Mouse (Mus musculus): ENCODE results near the gene Cdhr4.
"Not testable (repeated sequence)": the region's sequence is repeated elsewhere in the genome, so short reads cannot be mapped to it uniquely, and the experiment has no call there.

The Cdhr4 gene

GRCm38 (mm10) chr9:108010385-108010784 lies 18.1 kb downstream of the Cdhr4 start:
- no peak for DNase-seq (ENCODE audit: low spot score in 2 of 2)

GRCm38 (mm10) chr9:108013577-108013976 lies 21.3 kb downstream of the Cdhr4 start:
- not testable (repeated sequence) for DNase-seq (ENCODE audit: low spot score in 2 of 2)

DNA sequence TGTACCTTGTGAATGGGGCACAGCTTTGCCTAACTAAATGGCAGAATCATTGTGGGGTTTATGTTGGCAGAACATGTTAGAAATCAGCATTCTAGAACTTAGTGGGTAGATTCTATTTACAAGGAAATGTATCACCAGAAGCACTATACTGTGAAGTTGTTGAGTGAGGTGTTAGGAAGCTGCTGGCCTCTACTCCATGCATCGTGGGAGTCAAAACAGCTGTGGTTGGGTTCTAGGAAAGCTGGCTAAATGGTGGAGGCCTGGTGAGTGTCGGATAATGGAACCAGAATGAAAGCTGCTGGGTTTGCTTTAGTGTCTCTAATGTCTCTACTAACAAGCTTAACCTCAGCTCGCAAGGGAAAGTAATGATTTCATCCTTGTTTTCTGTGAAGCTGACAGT lies 24.8 kb downstream of the Cdhr4 start:
- no peak for DNase-seq (ENCODE audit: low spot score in 2 of 2)

DNA sequence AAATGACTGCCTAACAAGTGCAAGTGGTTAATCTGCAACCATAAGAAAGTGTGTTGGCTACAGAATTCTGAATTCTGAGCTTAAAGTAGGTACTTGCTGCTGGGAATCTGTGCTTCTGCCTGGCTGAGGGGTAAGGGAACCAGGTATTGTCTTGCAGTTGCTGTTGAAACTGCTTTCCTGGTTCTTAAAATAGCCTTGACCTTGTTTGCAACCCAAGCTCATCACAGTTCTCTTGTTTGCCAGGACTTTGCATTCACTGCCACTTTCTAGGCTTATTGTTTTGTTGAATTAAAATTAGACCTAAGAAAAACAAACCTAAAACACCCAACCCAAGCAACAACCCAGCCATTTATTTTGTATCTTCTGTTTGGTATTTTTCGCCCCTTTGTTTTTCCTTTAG lies 28.4 kb downstream of the Cdhr4 start:
- no peak for DNase-seq (ENCODE audit: low spot score in 2 of 2)

DNA sequence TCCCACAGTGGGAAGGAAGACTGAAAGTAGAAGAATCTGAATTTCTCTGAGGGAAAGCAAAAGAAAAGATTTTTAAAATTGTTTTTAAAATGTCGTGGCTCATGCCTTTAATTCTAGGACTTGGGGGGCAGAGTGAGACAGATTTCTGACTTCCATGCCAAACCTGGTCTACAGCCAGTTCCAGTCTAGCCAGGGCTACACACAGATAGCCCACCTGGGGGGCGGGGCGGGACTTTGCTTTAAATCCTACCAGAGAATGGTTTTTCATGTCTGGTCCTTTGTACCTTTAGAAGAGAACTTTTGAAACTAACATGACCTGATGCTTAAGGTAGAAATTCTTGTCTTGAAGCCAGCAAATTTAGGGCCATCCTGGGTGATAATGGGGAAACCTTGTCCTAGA lies 30.9 kb downstream of the Cdhr4 start:
- no peak for DNase-seq (ENCODE audit: low spot score in 2 of 2)

DNA sequence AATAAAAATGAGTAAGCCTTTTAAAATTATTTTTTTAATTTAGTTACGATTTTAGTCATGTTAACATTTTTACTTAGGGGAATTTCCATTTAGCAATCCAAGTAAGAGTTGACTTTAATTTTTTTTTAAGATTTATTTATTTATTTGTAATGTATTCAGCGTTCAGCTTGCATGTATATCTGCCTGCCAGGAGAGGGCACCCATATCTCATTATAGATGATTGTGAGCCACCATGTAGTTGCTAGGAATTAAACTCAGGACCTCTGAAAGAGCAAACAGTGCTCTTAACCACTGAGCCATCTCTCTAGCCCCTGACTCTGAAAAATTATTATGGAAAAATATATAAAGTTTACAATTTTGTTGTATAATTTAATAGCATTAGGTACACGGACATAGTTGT lies 34.3 kb downstream of the Cdhr4 start:
- no peak for DNase-seq (ENCODE audit: low spot score in 2 of 2)

DNA sequence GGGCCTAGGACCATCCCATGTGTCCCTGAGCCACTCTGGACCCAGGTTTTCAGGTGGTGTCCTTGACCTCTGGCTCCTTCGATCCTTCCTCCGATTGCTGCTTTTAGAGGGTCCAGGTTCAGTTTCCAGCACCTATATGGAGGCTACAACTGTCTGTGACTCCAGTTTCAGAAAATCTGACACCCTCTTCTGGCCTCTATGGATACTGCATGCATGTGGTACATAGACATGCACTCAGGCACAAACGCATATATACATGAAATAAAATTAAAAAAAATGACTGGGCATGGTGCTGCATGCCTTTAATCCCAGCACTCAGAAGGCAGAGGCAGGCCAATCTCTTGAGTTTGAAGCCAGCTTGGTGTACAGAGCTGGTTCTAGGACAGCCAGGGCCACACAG lies 35.6 kb downstream of the Cdhr4 start:
- DNase-seq (ENCODE audit: low spot score in 2 of 2), result no peak

DNA sequence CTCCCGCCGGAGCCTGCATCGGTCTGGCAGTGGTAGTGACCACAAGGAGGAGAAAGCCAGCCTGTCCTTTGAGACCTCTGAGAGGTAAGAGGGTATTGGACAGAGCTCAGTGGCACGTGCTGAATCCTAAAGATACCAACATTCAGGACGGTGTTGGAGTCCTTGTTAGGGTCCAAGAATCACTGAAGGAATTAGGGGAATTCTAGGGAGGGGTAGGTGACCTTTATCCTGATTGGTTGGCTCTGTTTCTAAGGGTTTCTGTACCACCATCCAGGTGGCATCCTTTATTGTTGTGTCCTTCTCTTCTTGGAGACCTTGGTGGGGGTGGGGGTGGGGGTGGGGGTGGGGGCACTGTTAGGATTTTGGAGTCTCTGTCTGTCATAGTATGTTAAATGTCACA lies 39.8 kb downstream of the Cdhr4 start:
- DNase-seq (ENCODE audit: low spot score in 2 of 2), result no peak

DNA sequence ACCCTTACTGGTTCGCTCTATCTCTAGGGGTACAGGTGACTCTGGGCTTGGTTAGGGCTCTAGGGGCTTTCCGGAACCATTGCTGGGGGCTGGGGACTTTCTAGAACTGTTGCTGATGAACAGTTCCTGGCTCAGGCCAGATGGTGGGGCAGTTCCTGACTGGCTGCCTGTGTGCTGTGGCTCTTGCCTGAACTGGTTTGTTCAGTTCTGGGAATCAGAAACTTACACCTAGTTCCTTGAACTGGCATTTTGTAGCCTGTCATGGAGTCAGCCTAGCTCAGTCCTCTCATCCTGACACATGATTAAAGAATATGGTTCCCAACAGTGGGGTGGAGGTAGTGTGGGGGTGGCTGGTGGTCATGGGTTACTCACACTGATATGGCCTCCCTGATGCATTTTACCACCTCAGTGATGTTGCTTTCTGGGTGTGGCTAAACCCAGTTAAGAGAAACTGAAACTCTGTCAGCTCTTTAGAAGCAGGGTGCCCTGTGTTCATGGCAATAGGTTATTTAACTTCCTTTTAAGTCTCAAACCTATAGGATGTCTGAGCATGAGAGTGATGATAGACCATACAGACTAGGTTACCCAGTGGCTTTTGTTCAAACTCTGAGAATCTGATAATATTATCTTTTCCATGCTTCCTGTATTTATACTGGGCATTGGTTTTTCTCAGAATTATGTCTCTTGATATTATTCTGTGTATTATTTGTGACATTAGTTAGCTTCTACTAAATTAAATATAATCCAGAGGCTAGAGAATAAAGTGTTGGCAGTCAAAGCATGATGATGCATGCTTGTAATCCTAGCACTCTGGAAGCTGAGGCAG lies 43.2 kb downstream of the Cdhr4 start:
- DNase-seq (ENCODE audit: low spot score in 2 of 2), result no peak

GRCm38 (mm10) chr9:108044751-108045492 lies 52.6 kb downstream of the Cdhr4 start:
- peak in 1 of 2 experiments; percentile 42 for DNase-seq (ENCODE audit: low spot score in 2 of 2)

GRCm38 (mm10) chr9:108046582-108046981 lies 54.3 kb downstream of the Cdhr4 start:
- DNase-seq (ENCODE audit: low spot score in 2 of 2), result no peak

DNA sequence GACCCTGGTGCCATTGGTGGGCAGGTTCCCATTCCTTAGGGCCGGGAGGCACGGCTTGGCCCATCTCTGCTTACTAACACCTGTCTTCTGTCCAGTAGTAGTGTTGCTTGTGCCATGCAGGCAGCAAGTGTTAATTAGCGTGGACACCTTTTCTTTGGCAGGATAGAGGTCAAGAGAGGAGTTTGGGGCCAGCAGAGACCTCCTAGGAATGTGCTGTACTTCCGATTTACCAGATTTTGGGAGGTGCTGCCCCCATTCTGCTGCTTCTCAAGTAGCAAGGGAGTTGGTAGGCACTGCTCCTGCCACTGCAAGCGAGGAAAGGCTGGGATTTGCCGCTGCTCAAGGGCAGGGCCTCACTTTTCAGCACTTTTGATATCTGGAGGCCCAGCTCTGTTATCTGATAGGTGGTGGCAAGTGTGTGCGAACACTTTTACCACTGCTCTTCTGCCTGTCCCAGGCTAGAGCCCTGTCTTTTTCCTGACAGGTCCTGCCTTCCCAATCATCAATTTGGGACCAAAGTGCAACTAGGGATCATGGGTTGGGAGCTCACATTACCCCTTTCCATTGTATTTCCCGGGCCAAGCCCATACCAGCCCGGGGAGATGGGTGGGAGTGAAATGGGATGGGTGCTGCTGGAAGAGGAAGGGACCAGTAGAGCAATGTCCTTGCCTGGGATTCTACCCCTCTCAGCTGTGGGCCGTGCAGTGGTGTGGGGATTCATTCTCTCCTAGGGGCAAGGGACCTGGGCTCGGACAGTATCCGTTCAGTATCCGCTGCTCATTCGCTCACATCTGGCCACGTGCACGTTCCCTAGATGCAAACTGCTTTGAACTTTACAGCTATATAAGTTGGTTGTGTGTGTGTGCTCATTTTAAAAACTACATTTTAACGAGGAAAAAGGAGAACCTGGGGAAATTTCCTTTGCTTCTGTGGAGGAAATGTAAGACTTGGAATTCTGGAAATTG lies 55.6 kb downstream of the Cdhr4 start:
- no peak for DNase-seq (ENCODE audit: low spot score in 2 of 2)

DNA sequence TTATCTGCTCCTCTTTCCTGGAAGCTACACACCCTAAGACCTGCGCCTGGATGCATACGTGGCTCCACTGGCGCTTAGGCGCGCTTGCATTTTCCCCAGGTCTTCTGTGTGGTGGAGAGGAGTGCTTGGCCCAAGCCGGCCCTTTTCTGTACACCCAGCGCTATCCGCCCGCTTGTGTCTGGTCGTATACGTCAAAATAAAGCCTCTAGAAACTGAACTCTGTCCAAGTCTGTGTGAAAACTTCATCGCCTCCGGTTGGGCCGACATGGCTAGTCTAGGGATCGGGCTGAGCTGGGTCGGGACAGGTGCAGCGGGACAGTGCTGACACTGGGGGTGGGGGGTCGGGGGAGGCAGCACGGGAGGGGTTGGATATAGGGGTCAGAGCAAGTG lies 56.3 kb downstream of the Cdhr4 start:
- no peak for DNase-seq (ENCODE audit: low spot score in 2 of 2)

DNA sequence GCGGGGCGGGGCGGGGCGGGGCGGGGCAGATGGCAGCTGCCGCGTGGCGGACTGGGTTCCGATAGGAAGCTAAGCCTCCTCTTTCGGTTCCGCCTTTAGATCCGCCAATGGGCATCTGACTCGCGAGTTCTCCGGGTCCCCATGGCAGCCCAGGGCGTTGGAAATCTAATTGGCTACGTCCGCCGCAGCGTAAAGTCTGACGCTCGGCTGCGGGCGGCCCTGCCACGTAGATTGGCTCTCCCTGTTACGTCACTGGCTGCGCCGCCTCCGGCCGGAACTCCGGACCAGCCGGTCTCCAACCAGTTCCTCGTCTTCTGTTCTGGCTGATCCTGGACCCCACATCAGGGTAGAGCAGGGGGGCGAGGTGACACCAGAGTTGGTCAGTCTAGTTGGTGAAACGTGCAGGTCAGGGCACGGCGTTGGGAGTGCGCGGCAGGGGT lies 56.7 kb downstream of the Cdhr4 start, which contains the start of gene Gmppb:
Gene Gmppb (plus strand): TSS at position 227 of the 440 bp plus-strand sequence.
- peak; percentile 93 to 98 for DNase-seq (ENCODE audit: low spot score in 2 of 2)
